ENCODE assay signal across 9 mouse cellular contexts in the genomic region with DNA sequence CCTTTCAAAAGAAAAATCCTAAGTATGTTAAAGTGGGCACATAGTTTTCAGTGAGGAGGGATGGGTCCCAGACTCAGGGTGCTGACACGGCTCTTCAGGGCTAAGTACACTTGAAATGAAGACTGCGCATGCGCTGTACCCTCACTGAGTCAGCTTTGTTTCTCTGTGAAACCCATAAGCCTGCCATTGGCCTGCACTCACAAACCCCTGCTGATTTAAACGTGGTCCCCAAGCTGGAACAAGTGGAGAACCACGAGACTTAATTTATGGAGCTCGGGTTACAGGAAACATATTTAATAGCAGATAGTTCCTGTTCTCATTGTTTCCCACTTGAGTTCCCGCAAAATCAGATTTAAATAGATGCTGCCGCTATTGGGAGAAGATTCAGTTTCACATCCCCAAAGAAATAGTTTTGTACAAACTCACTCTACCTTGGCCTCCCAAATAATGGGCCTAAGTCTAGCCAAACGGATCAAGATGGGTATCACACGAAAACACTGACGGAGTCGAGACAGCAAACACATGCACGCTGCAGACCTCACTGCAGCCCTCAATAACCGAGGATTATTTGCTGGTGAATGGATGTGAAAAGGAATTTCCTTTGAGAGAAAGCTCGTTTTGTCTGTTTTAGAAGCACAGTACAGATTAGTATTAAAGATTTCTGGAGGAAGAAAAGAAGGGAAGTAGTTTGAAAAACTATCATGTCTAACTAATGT. TPM values are rescaled to one million over a fixed set of nuclear protein-coding genes. Genes with fewer than 3 reads are reported as not detected.
DNase-seq lines count a peak whose midpoint lies in the region; ATAC-seq and TF ChIP-seq lines count a peak whose summit lies in the region.
"Had no signal": no experiment of that assay in that cellular context is flagged by ENCODE, and none has a peak within 500 bp of the region (broad histone marks: within the 10 kb centered on the region; RNA-seq: fewer than 3 reads in every experiment).

No protein-coding gene starts in this region.

- no peak overlapping the region for H3K4me2 ChIP-seq in hindbrain, postnatal 0 days (ENCODE audit: low read depth, low read length)
- no peak overlapping the region for H3K4me2 ChIP-seq in hindbrain, embryonic 14.5 days (replicated peaks)
- H3K4me2 ChIP-seq in lung, embryonic 15.5 days, result peak overlapping the region; percentile 8; the same call in 1 of the 2 replicates

- H3K4me3 ChIP-seq in hindbrain, postnatal 0 days (ENCODE audit: low read length), result no peak overlapping the region
- no peak overlapping the region for H3K4me3 ChIP-seq in hindbrain, embryonic 14.5 days (replicated peaks; ENCODE audit: low read length)
- no peak overlapping the region for H3K4me3 ChIP-seq in embryonic fibroblast, embryonic 13.5 days (ENCODE audit: insufficient read depth, low read length)
- H3K4me3 ChIP-seq in lung, embryonic 15.5 days, result no peak overlapping the region

- no peaks in the 10 kb centered on the region for H3K27me3 ChIP-seq in hindbrain, postnatal 0 days (ENCODE audit: insufficient read depth, low read length)
- no peaks in the 10 kb centered on the region for H3K27me3 ChIP-seq in hindbrain, embryonic 14.5 days (ENCODE audit: control insufficient read depth, insufficient read depth, low read length)
- H3K27me3 ChIP-seq in lung, embryonic 15.5 days, result no peaks in the 10 kb centered on the region
- no peaks in the 10 kb centered on the region for H3K27me3 ChIP-seq in splenic B cell, adult 2 months (ENCODE audit: control insufficient read depth, insufficient read depth, low read length, poor library complexity, severe bottlenecking)

- H3K27ac ChIP-seq in hindbrain, postnatal 0 days, result no peak overlapping the region
- no peak overlapping the region for H3K27ac ChIP-seq in hindbrain, embryonic 14.5 days
- peak overlapping the region; percentile 38; the same call in 1 of the 2 replicates for H3K27ac ChIP-seq in embryonic fibroblast, embryonic 13.5 days (ENCODE audit: insufficient read depth, low read length)
- no peak overlapping the region for H3K27ac ChIP-seq in lung, embryonic 15.5 days

- no peak for TF ChIP-seq POLR2A in embryonic fibroblast, embryonic 13.5 days (IDR thresholded peaks at IDR 0.05; ENCODE audit: low read depth, low read length)

- DNase-seq in hindbrain, postnatal 0 days (ENCODE audit: low spot score), result peak; percentile 28
- no peak for DNase-seq in hindbrain, embryonic 14.5 days (ENCODE audit: low spot score)
- peak; percentile 38 for DNase-seq in kidney, postnatal 14 days
- peak; percentile 46 for DNase-seq in splenic B cell, adult 2 months (ENCODE audit: low read depth, low spot score)
- no peak for DNase-seq in adrenal gland, postnatal 25 days

- H3K4me1 ChIP-seq in hindbrain, postnatal 0 days (ENCODE audit: insufficient read depth, low read length), result no peaks in the 10 kb centered on the region
- no peaks in the 10 kb centered on the region for H3K4me1 ChIP-seq in hindbrain, embryonic 14.5 days (replicated peaks; ENCODE audit: control insufficient read depth, insufficient read depth, low read length)
- peaks cover 2% of the 10 kb centered on the region for H3K4me1 ChIP-seq in embryonic fibroblast, embryonic 13.5 days (ENCODE audit: control insufficient read depth, insufficient read depth, low read length)
- no peaks in the 10 kb centered on the region for H3K4me1 ChIP-seq in lung, embryonic 15.5 days

- H3K9me3 ChIP-seq in hindbrain, postnatal 0 days (ENCODE audit: low read length), result no peaks in the 10 kb centered on the region
- H3K9me3 ChIP-seq in hindbrain, embryonic 14.5 days (ENCODE audit: control insufficient read depth, low read length), result no peaks in the 10 kb centered on the region
- no peaks in the 10 kb centered on the region for H3K9me3 ChIP-seq in lung, embryonic 15.5 days

- no peak overlapping the region for H3K9ac ChIP-seq in hindbrain, postnatal 0 days (replicated peaks; ENCODE audit: low read length)
- no peak overlapping the region for H3K9ac ChIP-seq in hindbrain, embryonic 14.5 days
- no peak overlapping the region for H3K9ac ChIP-seq in lung, embryonic 15.5 days

- H3K36me3 ChIP-seq in hindbrain, postnatal 0 days (ENCODE audit: insufficient read depth, low read length), result no peaks in the 10 kb centered on the region
- no peaks in the 10 kb centered on the region for H3K36me3 ChIP-seq in hindbrain, embryonic 14.5 days (replicated peaks; ENCODE audit: control insufficient read depth, insufficient read depth)
- H3K36me3 ChIP-seq in lung, embryonic 15.5 days, result no peaks in the 10 kb centered on the region
- no peaks in the 10 kb centered on the region for H3K36me3 ChIP-seq in splenic B cell, adult 2 months (ENCODE audit: control insufficient read depth, insufficient read depth, low read length, poor library complexity, severe bottlenecking)

- 52% methylated on average over 15 of the region's 15 CpGs for WGBS in hindbrain, postnatal 0 days
- WGBS in hindbrain, embryonic 14.5 days, result 54% methylated on average over 15 of the region's 15 CpGs
- WGBS in lung, embryonic 15.5 days, result 54% methylated on average over 15 of the region's 15 CpGs

- TF ChIP-seq CTCF in hindbrain, postnatal 0 days (IDR thresholded peaks at IDR 0.05; ENCODE audit: low read depth), result no peak
- TF ChIP-seq CTCF in embryonic fibroblast, embryonic 13.5 days (IDR thresholded peaks at IDR 0.05; ENCODE audit: borderline replicate concordance, insufficient read depth, low read length), result no peak

- peak; percentile 38; the same call in 1 of the 2 replicates for ATAC-seq in hindbrain, postnatal 0 days
- ATAC-seq in hindbrain, embryonic 14.5 days (ENCODE audit: low FRiP score), result no peak
- ATAC-seq in lung, embryonic 15.5 days (ENCODE audit: borderline replicate concordance, extremely low read depth, low FRiP score, low TSS enrichment), result peak; percentile 85
- no peak for ATAC-seq in erythroid progenitor cell, adult 5-6 weeks (replicated peaks; ENCODE audit: low FRiP score, poor library complexity, severe bottlenecking)

RNA-seq across cellular contexts. Expression of a gene that starts 36.5 kb away (rescaled TPM):
- total RNA-seq in hindbrain, postnatal 0 days (2014; rRNA removed), result 2.3 and 3.3 TPM in 2 replicates
- polyA plus RNA-seq in hindbrain, postnatal 0 days (2015; fragmentation: Nextera tagmentation; extraction: Ambion mirVana), result 2.6 and 3.0 TPM in 2 replicates
- polyA plus RNA-seq in hindbrain, embryonic 14.5 days (2014; fragmentation: Nextera tagmentation; extraction: Ambion mirVana), result 2.5 and 2.7 TPM in 2 replicates
- polyA plus RNA-seq in embryonic fibroblast, embryonic 13.5 days (2011; ENCODE audit: insufficient read length, low read depth, missing spikeins), result 8.7 and 33.3 TPM in 2 replicates
- polyA plus RNA-seq in lung, embryonic 15.5 days (2015; fragmentation: Nextera tagmentation; extraction: Ambion mirVana), result 1.7 and 2.5 TPM in 2 replicates
- 0.72 and 0.84 TPM in 2 replicates for total RNA-seq in erythroid progenitor cell, adult 5-6 weeks (2015; ENCODE audit: low replicate concordance)
- 0.26 and 1.4 TPM in 2 replicates for total RNA-seq in erythroid progenitor cell, adult 5-6 weeks (2017; ENCODE audit: low replicate concordance)
- total RNA-seq in adrenal gland, postnatal 25 days (2021), result 20.1 and 35.7 TPM in 2 replicates

RNA-seq across cellular contexts. Expression of a gene that starts 54.3 kb away (rescaled TPM):
- 1.3 TPM in 1 of 2 replicates, not detected in the other for total RNA-seq in hindbrain, postnatal 0 days (2014; rRNA removed)
- 4.0 and 5.0 TPM in 2 replicates for polyA plus RNA-seq in hindbrain, postnatal 0 days (2015; fragmentation: Nextera tagmentation; extraction: Ambion mirVana)
- 0.39 and 0.42 TPM in 2 replicates for polyA plus RNA-seq in hindbrain, embryonic 14.5 days (2014; fragmentation: Nextera tagmentation; extraction: Ambion mirVana)
- not detected in 2 replicates for polyA plus RNA-seq in embryonic fibroblast, embryonic 13.5 days (2011; ENCODE audit: insufficient read length, low read depth, missing spikeins)
- polyA plus RNA-seq in lung, embryonic 15.5 days (2015; fragmentation: Nextera tagmentation; extraction: Ambion mirVana), result not detected in 2 replicates
- total RNA-seq in erythroid progenitor cell, adult 5-6 weeks (2015; ENCODE audit: low replicate concordance), result not detected in 2 replicates
- total RNA-seq in erythroid progenitor cell, adult 5-6 weeks (2017; ENCODE audit: low replicate concordance), result not detected in 2 replicates
- not detected in 2 replicates for total RNA-seq in adrenal gland, postnatal 25 days (2021)
- total RNA-seq: gastrocnemius, postnatal 4 days had no signal

Comparison
In these comparisons a context has a peak if more than half of its experiments do, and no peak if none do; other contexts are left out.
1. ATAC-seq: peak in hindbrain, postnatal 0 days (single experiment) and lung, embryonic 15.5 days (single experiment); none in hindbrain, embryonic 14.5 days (single experiment) and erythroid progenitor cell, adult 5-6 weeks (single experiment).
2. DNase-seq: peak in hindbrain, postnatal 0 days (single experiment), kidney, postnatal 14 days (single experiment) and splenic B cell, adult 2 months (single experiment); none in hindbrain, embryonic 14.5 days (single experiment) and adrenal gland, postnatal 25 days (single experiment).